Mouse (Mus musculus) G1E (cell line): ENCODE data around the gene Cep170b. TPM values are rescaled to one million over a fixed set of nuclear protein-coding genes. Genes with fewer than 3 reads are reported as not detected.

Source experiments
- ATAC-seq: 2 replicates; pipeline ENCODE4 v1.8.0; 2016; ENCODE audit warnings: mild to moderate bottlenecking; ENCODE audit not compliant: insufficient number of reproducible peaks, poor library complexity, low FRiP score, severe bottlenecking; ENCODE audit errors: extremely low read depth
- DNase-seq: peaks from one replicate; pipeline ENCODE4 v3.0.0; 2012; ENCODE audit warnings: low spot score
- H3K27me3 ChIP-seq: 2 replicates; pipeline ENCODE4 v1.6.1; 2012; ENCODE audit warnings: mild to moderate bottlenecking, low read length, inconsistent platforms; ENCODE audit not compliant: insufficient read depth
- H3K36me3 ChIP-seq: replicated peaks from 2 replicates; pipeline ENCODE3; 2012; ENCODE audit warnings: mild to moderate bottlenecking, inconsistent platforms
- H3K4me1 ChIP-seq: 2 replicates; pipeline ENCODE4 v1.6.1; 2012; ENCODE audit warnings: low read depth, low read length, inconsistent platforms, mixed read lengths; ENCODE audit not compliant: insufficient read depth
- H3K4me3 ChIP-seq: 2 replicates; pipeline ENCODE4 v1.5.1; 2012; ENCODE audit warnings: low read depth, mild to moderate bottlenecking, inconsistent platforms, low read length, moderate library complexity, mixed read lengths
- H3K9me3 ChIP-seq: replicated peaks from 2 replicates; pipeline ENCODE4 v1.6.1; 2012; ENCODE audit warnings: inconsistent platforms
- CTCF ChIP-seq: IDR thresholded peaks from 2 replicates; pipeline ENCODE4 v1.5.1; 2012; ENCODE audit warnings: low read depth, low read length, inconsistent platforms, mixed read lengths
- GATA1 ChIP-seq: IDR thresholded peaks from 2 replicates; pipeline ENCODE4 v1.6.1; 2012; ENCODE audit warnings: borderline replicate concordance, low read length, inconsistent platforms, mixed read lengths
- GATA2 ChIP-seq: IDR thresholded peaks from 2 replicates; pipeline ENCODE4 v1.6.1; 2012; ENCODE audit warnings: low read depth, low read length, inconsistent platforms, borderline replicate concordance
- POLR2AphosphoS5 ChIP-seq: IDR thresholded peaks from 2 replicates; pipeline ENCODE4 v1.6.1; 2012; ENCODE audit warnings: low read depth, low read length, inconsistent platforms; ENCODE audit not compliant: insufficient replicate concordance
- TAL1 ChIP-seq: conservative IDR thresholded peaks from 2 replicates; pipeline ENCODE4 v1.6.1; 2012; ENCODE audit warnings: low read depth, low read length, inconsistent platforms, mixed read lengths
- polyA plus RNA-seq: library from polyadenylated mRNA; stranded (reverse); fragments of >175 nt; gene quantifications from 2 replicates; pipeline ENCODE4 v1.2.3, GENCODE M21; 2012
- total RNA-seq, 2 experiments: library from RNA; stranded (forward) in 1 of 2; stranded (reverse) in 1 of 2; fragments of 200-1000 nt in 1 of 2; fragments of >200 nt in 1 of 2; fragmentation: Nextera tagmentation in 1 of 2; gene quantifications; 2 replicates each; pipeline ENCODE4 v1.2.3; 2014 to 2017

Gene Cep170b
- total and polyA plus RNA-seq, 3 experiments: 0.87 TPM; not detected in 2

DNA sequence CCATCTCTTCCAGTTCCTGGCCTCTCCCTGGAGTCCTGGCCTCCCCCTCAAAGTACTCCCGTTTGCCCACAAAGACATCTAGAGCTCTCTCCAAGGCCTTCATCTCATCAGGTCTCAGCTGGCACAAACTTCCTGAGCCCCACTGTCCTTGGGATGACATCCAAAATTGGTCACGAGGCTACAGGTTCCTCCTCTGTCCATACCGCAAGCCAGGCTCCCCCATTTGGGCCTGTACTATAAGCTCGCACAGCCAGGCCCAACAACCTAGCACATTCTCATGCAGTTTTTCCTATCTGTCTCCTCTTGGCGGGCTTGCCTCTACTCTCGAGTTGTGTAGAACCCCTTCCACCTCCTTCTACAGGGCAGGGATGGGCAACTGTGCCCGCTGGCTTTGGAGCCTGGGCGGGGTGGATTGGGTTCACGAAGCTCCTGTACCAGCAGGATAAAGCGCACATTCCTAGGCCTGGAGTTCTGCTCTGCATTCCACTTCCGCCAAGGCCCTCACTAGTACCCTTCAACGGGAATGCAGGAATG, 702 bp downstream of the Cep170b start:
- no peak overlapping the region for H3K4me3 ChIP-seq
- no peaks in the 10 kb centered on the region for H3K36me3 ChIP-seq
- TF ChIP-seq GATA2 (no peak), CTCF (no peak), POLR2AphosphoS5 (no peak), GATA1 (no peak)
- H3K9me3 ChIP-seq: peaks cover 13% of the 10 kb centered on the region
- peaks cover 8% of the 10 kb centered on the region; the same call in 1 of the 2 replicates for H3K27me3 ChIP-seq
- DNase-seq (no peak), ATAC-seq (no peak)
- H3K4me1 ChIP-seq: no peaks in the 10 kb centered on the region

DNA sequence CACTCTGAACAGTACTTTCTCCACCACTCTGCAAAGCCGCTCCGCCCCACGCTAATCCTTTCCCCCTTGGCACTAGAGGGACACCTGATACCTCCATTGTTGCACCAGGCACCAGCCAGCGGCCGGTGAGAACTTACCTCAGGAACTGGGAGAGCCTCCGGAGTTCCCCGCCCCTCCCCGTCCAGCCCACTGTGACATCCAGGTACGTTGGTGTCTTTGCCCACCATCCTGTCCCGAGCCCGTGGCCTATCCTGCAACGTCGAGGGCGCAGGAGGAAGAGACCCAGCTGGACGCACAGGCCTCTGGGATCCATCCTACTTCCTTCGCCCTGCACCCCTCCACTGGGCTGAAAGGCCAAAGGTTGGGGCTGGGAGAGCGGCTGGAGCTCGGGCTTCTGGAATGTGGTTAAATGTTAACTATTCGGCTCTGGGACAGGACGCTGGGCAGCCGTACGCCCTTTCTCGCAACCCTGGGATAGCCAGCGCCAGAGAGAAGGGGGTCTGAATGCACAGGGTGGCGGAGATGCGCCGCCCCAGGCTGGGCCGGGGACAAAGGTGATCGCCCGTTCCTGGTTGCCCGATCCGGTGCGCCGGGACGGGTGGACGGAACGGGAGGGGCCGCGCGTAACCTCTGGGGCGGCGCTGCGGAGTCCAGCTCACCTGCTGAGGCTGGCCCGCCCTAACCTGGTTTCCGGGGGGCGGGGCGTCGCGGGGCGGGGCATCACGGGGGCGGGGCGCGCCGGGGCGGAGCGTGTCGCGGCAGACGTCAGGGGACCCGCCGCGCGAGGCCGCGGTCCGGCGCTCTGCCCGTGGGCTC, 1.4 kb downstream of the Cep170b start:
- H3K36me3 ChIP-seq: no peaks in the 10 kb centered on the region
- no peaks in the 10 kb centered on the region for H3K4me1 ChIP-seq
- peaks cover 13% of the 10 kb centered on the region for H3K9me3 ChIP-seq
- TF ChIP-seq TAL1: no peak
- TF ChIP-seq GATA2: no peak
- no peak for TF ChIP-seq CTCF
- ATAC-seq: no peak
- no peak for DNase-seq
- H3K27me3 ChIP-seq: peaks cover 14% of the 10 kb centered on the region
- no peak overlapping the region for H3K4me3 ChIP-seq

- TF ChIP-seq CTCF (no peak), GATA2 (no peak), GATA1 (no peak), TAL1 (no peak), POLR2AphosphoS5 (no peak)
- DNase-seq: no peak
- Histone ChIP-seq H3K9me3 (peaks cover 13% of the 10 kb centered on the region), H3K4me1 (no peaks in the 10 kb centered on the region), H3K36me3 (no peaks in the 10 kb centered on the region), H3K4me3 (no peak overlapping the region), H3K27me3 (peaks cover 18% of the 10 kb centered on the region)
- ATAC-seq: no peak
Measured at GRCm38 (mm10) chr12:112722240-112723027, 2.2 kb downstream of the Cep170b start.

DNA sequence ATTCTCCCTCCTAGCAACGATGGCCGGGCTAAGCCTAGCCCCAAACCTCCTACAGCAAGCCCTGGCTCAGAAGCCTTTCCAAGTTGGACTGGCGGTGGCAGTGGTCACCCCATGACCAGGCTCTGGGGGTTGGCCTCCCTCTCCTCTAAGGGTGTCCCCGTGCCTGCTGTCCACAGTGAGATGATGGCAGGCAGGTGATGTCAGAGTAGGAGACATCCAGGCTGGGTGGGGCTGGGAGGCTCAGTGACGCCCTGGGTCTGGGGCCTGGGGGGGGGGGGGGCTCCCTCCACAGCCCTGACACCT, 2.7 kb downstream of the Cep170b start:
- no peak overlapping the region for H3K4me3 ChIP-seq
- no peak for ATAC-seq
- no peaks in the 10 kb centered on the region for H3K36me3 ChIP-seq
- H3K9me3 ChIP-seq: peaks cover 13% of the 10 kb centered on the region
- TF ChIP-seq GATA2 (no peak), GATA1 (no peak), TAL1 (no peak), POLR2AphosphoS5 (no peak), CTCF (no peak)
- no peaks in the 10 kb centered on the region for H3K4me1 ChIP-seq
- DNase-seq: no peak
- peaks cover 22% of the 10 kb centered on the region for H3K27me3 ChIP-seq

GRCm38 (mm10) chr12:112723445-112723844, 3.2 kb downstream of the Cep170b start:
- Histone ChIP-seq H3K36me3 (no peaks in the 10 kb centered on the region), H3K4me1 (no peaks in the 10 kb centered on the region), H3K4me3 (no peak overlapping the region), H3K9me3 (peaks cover 13% of the 10 kb centered on the region), H3K27me3 (peaks cover 25% of the 10 kb centered on the region)
- ATAC-seq (no peak), DNase-seq (no peak)
- TF ChIP-seq POLR2AphosphoS5 (no peak), GATA1 (no peak), CTCF (no peak), GATA2 (no peak), TAL1 (no peak)

- Histone ChIP-seq H3K27me3 (peaks cover 29% of the 10 kb centered on the region), H3K9me3 (peaks cover 13% of the 10 kb centered on the region), H3K4me1 (no peaks in the 10 kb centered on the region), H3K36me3 (no peaks in the 10 kb centered on the region), H3K4me3 (no peak overlapping the region)
- TF ChIP-seq CTCF: peak; percentile 59; the same call in 1 of the 2 replicates
- TF ChIP-seq TAL1: no peak
- peak; percentile 36 for DNase-seq
- ATAC-seq: no peak
Measured at GRCm38 (mm10) chr12:112724077-112724805, 4.0 kb downstream of the Cep170b start.
